Mouse (Mus musculus) urinary bladder, postnatal 25 days (tissue): ENCODE data around the gene Kpna2.

ENCODE experiments used
- DNase-seq: peaks from one replicate; pipeline ENCODE4 v3.0.0; 2022; ENCODE audit warnings: low spot score

Gene Kpna2

GRCm38 (mm10) chr11:106982351-106982750, 17.0 kb downstream of the Kpna2 start:
- no peak for DNase-seq

GRCm38 (mm10) chr11:106981787-106982186, 17.6 kb downstream of the Kpna2 start:
- no peak for DNase-seq

- peak; percentile 39 for DNase-seq
Measured at GRCm38 (mm10) chr11:106980455-106980854, 18.9 kb downstream of the Kpna2 start.

- no peak for DNase-seq
Measured at GRCm38 (mm10) chr11:106976194-106976593, 23.1 kb downstream of the Kpna2 start.

DNA sequence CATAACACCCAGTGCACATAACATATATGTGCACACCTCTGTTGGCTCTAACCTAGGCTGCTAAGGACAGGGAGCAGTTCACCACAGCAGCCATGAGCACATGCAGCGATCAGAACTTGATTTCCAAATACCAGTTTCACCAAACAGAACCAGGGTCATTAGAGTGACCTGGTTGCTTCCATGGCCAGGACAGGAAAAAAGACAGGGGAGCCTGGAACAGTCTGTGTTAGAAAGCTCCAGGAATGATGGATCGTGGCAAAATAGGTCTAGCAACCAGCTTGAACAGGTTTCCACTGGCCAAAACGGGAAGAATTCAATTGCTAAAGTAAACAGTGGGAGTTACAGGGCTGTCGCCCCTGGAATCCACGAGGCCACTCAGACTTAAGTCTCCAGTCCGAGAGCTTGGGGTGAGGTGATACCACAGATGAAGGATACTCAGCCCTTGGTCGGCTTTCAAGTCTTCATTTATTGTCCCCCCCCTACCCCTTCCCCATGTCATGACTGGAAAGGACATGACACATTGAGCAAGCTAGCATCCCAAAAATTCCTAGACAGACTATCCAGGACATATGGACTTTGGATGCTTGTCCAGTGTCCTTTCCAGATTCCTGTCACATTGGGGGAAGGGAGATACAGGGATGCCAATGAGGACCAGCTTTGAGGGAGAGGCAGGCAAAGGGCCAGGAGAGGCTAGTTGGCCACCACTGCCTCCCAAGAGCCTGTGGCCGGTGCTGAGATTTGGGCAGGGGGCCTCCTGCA, 23.7 kb downstream of the Kpna2 start:
- DNase-seq, result no peak

DNA sequence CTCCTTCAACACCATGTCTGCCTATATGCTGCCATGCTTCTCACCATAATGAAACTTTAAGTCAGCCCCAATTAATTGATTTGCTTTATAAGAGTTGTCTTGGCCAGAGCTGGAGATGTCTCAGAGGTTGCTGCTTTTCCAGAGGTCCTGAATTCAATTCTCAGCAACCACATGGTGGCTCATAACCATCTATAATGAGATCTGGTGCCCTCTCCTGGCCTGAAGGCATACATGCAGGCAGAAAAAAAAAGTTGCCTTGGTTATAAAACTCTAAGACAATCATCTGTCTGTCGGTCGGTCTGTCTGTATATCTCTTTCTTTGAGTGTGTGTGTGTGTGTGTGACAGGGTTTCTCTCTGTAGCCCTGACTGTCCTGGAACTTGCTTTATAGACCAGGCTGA, 24.9 kb downstream of the Kpna2 start:
- no peak for DNase-seq

GRCm38 (mm10) chr11:106973016-106973415, 26.3 kb downstream of the Kpna2 start:
- no peak for DNase-seq

- DNase-seq, result no peak
Measured at GRCm38 (mm10) chr11:106969798-106970197, 29.5 kb downstream of the Kpna2 start.

GRCm38 (mm10) chr11:106967630-106968029, 31.7 kb downstream of the Kpna2 start:
- DNase-seq, result no peak

GRCm38 (mm10) chr11:106965881-106966280, 33.5 kb downstream of the Kpna2 start:
- DNase-seq, result no peak

- no peak for DNase-seq
Measured at GRCm38 (mm10) chr11:106962310-106962709, 37.0 kb downstream of the Kpna2 start.

- DNase-seq, result no peak
Measured at GRCm38 (mm10) chr11:106961471-106962081, 37.8 kb downstream of the Kpna2 start.

GRCm38 (mm10) chr11:106959121-106959520, 40.2 kb downstream of the Kpna2 start:
- DNase-seq, result no peak

GRCm38 (mm10) chr11:106958407-106959071, 40.8 kb downstream of the Kpna2 start:
- DNase-seq, result no peak

DNA sequence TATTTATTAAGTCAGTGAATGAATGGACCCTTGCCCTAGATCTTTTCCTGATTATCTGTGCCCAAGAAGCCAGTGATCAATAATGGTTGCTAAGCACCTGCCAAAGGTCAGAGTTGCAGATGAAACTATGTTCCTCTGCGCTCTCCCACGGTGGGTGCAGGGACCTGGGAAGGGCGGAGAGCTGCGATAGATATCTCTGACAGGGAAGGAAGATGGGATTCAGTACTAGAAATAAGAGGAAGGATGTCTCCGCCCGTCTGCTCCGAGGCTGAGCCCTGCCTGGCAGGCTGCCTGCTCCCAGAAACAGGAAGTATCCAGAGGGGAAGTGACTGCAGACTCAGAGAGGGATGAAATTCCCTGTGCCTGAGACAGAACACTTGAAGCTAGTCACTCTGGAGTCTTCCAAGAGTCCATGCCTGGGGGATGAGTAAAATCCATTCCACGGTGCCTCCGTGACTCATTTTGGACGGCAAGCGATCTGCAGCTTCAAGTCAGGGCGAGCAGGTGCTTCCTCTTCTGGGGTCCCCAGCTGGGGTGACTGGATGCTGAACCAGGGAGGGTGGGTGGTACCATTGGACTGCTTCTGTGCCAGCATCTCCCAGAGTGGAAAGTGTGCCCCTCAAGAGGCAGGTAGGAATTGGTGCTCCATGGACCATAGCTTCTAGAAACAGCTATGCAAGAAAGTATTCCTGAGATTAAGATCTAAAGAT, 41.9 kb downstream of the Kpna2 start:
- peak; percentile 63 for DNase-seq

DNA sequence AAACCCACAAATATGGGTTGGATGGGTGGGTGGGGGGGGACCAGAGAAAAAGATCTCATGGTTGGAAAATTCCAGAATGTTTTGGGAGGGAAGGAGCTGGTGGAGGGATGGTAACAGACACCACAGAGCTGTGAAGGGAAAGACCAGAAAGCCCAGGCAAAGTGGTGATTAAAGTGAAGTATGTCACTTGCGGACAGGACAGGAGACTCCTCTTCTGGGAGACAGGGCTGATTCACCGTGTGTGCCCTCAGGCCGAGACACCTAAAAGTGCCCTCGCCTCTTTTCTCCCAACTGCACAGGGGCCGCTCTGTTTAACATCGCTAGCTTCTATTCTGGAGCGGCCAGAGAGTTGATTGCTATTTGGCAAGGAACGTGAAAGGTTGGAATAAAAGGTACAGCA, 44.8 kb downstream of the Kpna2 start:
- DNase-seq, result no peak

DNA sequence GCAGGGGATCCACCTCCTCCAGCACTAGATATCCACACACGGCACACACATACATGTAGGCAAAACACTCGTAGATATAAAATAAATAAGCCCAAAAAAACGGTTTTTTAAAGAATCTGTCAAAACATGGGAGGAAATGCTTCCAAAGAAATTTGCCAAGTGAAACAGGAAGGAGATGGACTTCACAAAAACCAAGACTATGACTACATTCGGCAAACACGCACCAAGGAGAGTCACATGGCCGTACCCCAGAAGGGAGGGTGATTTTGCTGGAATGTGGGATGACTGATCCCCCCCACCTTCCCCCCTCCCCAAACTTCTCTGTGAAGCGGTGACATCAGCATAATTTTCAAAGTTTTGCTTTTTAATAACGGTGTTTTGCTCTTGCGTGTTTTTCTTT, 45.2 kb downstream of the Kpna2 start:
- DNase-seq, result no peak
